ENCODE assay signal across 8 mouse cellular contexts in genomic region chr2:19275602-19276539, GRCm38 (mm10).
DNase-seq lines count a peak whose midpoint lies in the region; ATAC-seq lines count a peak whose summit lies in the region.

No protein-coding gene starts in this region.

- peak overlapping the region; percentile 29; the same call in 1 of the 2 replicates for H3K27ac ChIP-seq in intestine, embryonic 14.5 days (ENCODE audit: low read depth)

- 6% methylated on average over 25 of the region's 25 CpGs for WGBS in intestine, embryonic 14.5 days

- ATAC-seq in intestine, embryonic 14.5 days (replicated peaks; ENCODE audit: low FRiP score, low TSS enrichment, low read depth): peak; percentile 74
- ATAC-seq in megakaryocyte-erythroid progenitor cell, adult 5-6 weeks (replicated peaks; ENCODE audit: low FRiP score, low TSS enrichment, poor library complexity, severe bottlenecking): peak; percentile 83

- no peaks in the 10 kb centered on the region for H3K9me3 ChIP-seq in intestine, embryonic 14.5 days (ENCODE audit: control insufficient read depth, low read length)

- peak overlapping the region; percentile 32 for H3K4me3 ChIP-seq in intestine, embryonic 14.5 days (ENCODE audit: low read depth, low read length)

- intact Hi-C loops in left cerebral cortex, postnatal 14 days (cut with DNase I): loop anchor here (5.0 to 10.0 kb wide), 2 partner anchors 404 to 581 kb away; partner anchors contain the start of gene Spag6

- H3K36me3 ChIP-seq in intestine, embryonic 14.5 days (ENCODE audit: control insufficient read depth, insufficient read depth, low read length): no peaks in the 10 kb centered on the region

- DNase-seq in adrenal gland, adult 2 months: peak; percentile 78
- peak; percentile 93 for DNase-seq in embryo, embryonic 11 days
- DNase-seq in gastrocnemius, postnatal 25 days: peak; percentile 47
- DNase-seq in intestine, embryonic 14.5 days (ENCODE audit: low spot score): peak; percentile 90
- DNase-seq in left cerebral cortex, postnatal 14 days (ENCODE audit: low spot score in 2 of 2): peak; percentile 87 to 89
- peak; percentile 82 for DNase-seq in right cerebral cortex, postnatal 14 days
- DNase-seq in urinary bladder, postnatal 25 days (ENCODE audit: low spot score): peak; percentile 84

- peak overlapping the region; percentile 65 for H3K4me2 ChIP-seq in intestine, embryonic 14.5 days (ENCODE audit: low read length)

- peak overlapping the region; percentile 18; the same call in 1 of the 2 replicates for H3K9ac ChIP-seq in intestine, embryonic 14.5 days (ENCODE audit: low read length)

- H3K27me3 ChIP-seq in intestine, embryonic 14.5 days (replicated peaks; ENCODE audit: control insufficient read depth, insufficient read depth, low read length): no peaks in the 10 kb centered on the region

- H3K4me1 ChIP-seq in intestine, embryonic 14.5 days (replicated peaks; ENCODE audit: control insufficient read depth, insufficient read depth, low read length): no peaks in the 10 kb centered on the region

Comparison
In these comparisons a context has a peak if more than half of its experiments do, and no peak if none do; other contexts are left out.
1. Peak in every context shown above with its lines: DNase-seq, ATAC-seq, H3K4me3 ChIP-seq and H3K27ac ChIP-seq.